Mouse (Mus musculus) liver, embryonic 16.5 days (tissue): Measurements from ENCODE around the gene Lrp11. TPM values are rescaled to one million over a fixed set of nuclear protein-coding genes. Genes with fewer than 3 reads are reported as not detected.
"Not testable (repeated sequence)": the region's sequence is repeated elsewhere in the genome, so short reads cannot be mapped to it uniquely, and the experiment has no call there.

Experiments used
- ATAC-seq: fragments of 200-750 bp; cut with Nextera tagmentation; 2 replicates; pipeline ENCODE4 v1.8.0; 2017; ENCODE audit warnings: low read depth, mild to moderate bottlenecking, moderate number of reproducible peaks, moderate library complexity
- H3K27ac ChIP-seq: fragments of 300-500 bp; sonication (generic); 2 replicates; pipeline ENCODE4 v1.5.1; 2014; ENCODE audit warnings: mild to moderate bottlenecking, low read length
- H3K27me3 ChIP-seq: fragments of 300-500 bp; sonication (generic); 2 replicates; pipeline ENCODE4 v1.6.1; 2014; ENCODE audit warnings: low read depth, low read length, mixed read lengths; ENCODE audit not compliant: control insufficient read depth, insufficient read depth
- H3K36me3 ChIP-seq: fragments of 300-500 bp; sonication (generic); 2 replicates; pipeline ENCODE4 v1.6.1; 2014; ENCODE audit warnings: mild to moderate bottlenecking; ENCODE audit not compliant: control insufficient read depth, insufficient read depth
- H3K4me1 ChIP-seq: fragments of 300-500 bp; sonication (generic); 2 replicates; pipeline ENCODE4 v1.6.1; 2014; ENCODE audit warnings: low read depth, low read length, mixed read lengths; ENCODE audit not compliant: control insufficient read depth
- H3K4me2 ChIP-seq: fragments of 300-500 bp; sonication (generic); 2 replicates; pipeline ENCODE4 v1.6.1; 2014; ENCODE audit warnings: low read depth, low read length, mixed read lengths
- H3K4me3 ChIP-seq: fragments of 300-500 bp; sonication (generic); 2 replicates; pipeline ENCODE4 v1.5.1; 2014; ENCODE audit warnings: low read depth, mild to moderate bottlenecking, low read length
- H3K9ac ChIP-seq: fragments of 300-500 bp; sonication (generic); 2 replicates; pipeline ENCODE4 v1.6.1; 2014; ENCODE audit warnings: low read depth, low read length
- H3K9me3 ChIP-seq: fragments of 300-500 bp; sonication (generic); replicated peaks from 2 replicates; pipeline ENCODE4 v1.6.1; 2016; ENCODE audit warnings: low read length; ENCODE audit not compliant: control insufficient read depth
- WGBS: fragments of 180-500 bp; shearing (Covaris S2); extraction: QIAGEN DNeasy Blood & Tissue Kit; methylation state at CpG from one replicate; pipeline ENCODE4 v1.1.7; 2014; ENCODE audit not compliant: insufficient replicate concordance; 5-methylcytosine and 5-hydroxymethylcytosine counted together
- polyA plus RNA-seq: library from polyadenylated mRNA; unstranded; fragments of >200 nt; fragmentation: Nextera tagmentation; extraction: Ambion mirVana; gene quantifications from 2 replicates; pipeline ENCODE4 v1.2.1, GENCODE M21; 2015

Gene Lrp11
- polyA plus RNA-seq, 1 experiment from 2014 or later: 0.38 TPM

- H3K4me1 ChIP-seq, H3K27ac ChIP-seq, H3K36me3 ChIP-seq, H3K4me2 ChIP-seq, H3K9ac ChIP-seq, ATAC-seq, H3K27me3 ChIP-seq, H3K4me3 ChIP-seq, H3K9me3 ChIP-seq: not testable (repeated sequence)
- WGBS: 65% methylated on average over 3 of the region's 3 CpGs
These were observed 28.0 kb downstream of the Lrp11 start for GRCm38 (mm10) chr10:7617556-7617955.

GRCm38 (mm10) chr10:7619821-7620241, 30.2 kb downstream of the Lrp11 start:
- ATAC-seq: no peak
- no peak overlapping the region for H3K4me3 ChIP-seq
- H3K27me3 ChIP-seq: no peaks in the 10 kb centered on the region
- 86% methylated on average over 5 of the region's 5 CpGs for WGBS
- no peaks in the 10 kb centered on the region for H3K4me1 ChIP-seq
- H3K27ac ChIP-seq: no peak overlapping the region
- no peak overlapping the region for H3K9ac ChIP-seq
- H3K36me3 ChIP-seq: no peaks in the 10 kb centered on the region
- H3K9me3 ChIP-seq: no peaks in the 10 kb centered on the region
- H3K4me2 ChIP-seq: no peak overlapping the region

GRCm38 (mm10) chr10:7620723-7621122, 31.1 kb downstream of the Lrp11 start:
- WGBS: 70% methylated on average over 5 of the region's 5 CpGs
- Histone ChIP-seq H3K36me3 (no peaks in the 10 kb centered on the region), H3K9me3 (no peaks in the 10 kb centered on the region), H3K4me2 (no peak overlapping the region), H3K27ac (no peak overlapping the region), H3K4me1 (no peaks in the 10 kb centered on the region), H3K4me3 (no peak overlapping the region), H3K9ac (no peak overlapping the region), H3K27me3 (no peaks in the 10 kb centered on the region)
- no peak for ATAC-seq

- no peak for ATAC-seq
- Histone ChIP-seq H3K9me3 (no peaks in the 10 kb centered on the region), H3K36me3 (no peaks in the 10 kb centered on the region), H3K9ac (no peak overlapping the region), H3K27me3 (no peaks in the 10 kb centered on the region), H3K27ac (no peak overlapping the region), H3K4me2 (no peak overlapping the region), H3K4me3 (no peak overlapping the region), H3K4me1 (no peaks in the 10 kb centered on the region)
- 76% methylated on average over 3 of the region's 3 CpGs for WGBS
These were observed 32.8 kb downstream of the Lrp11 start for GRCm38 (mm10) chr10:7622378-7622777.

GRCm38 (mm10) chr10:7623861-7624518, 34.4 kb downstream of the Lrp11 start:
- no peak overlapping the region for H3K4me2 ChIP-seq
- no peak overlapping the region for H3K4me3 ChIP-seq
- H3K4me1 ChIP-seq: no peaks in the 10 kb centered on the region
- no peaks in the 10 kb centered on the region for H3K36me3 ChIP-seq
- ATAC-seq: no peak
- H3K27ac ChIP-seq: no peak overlapping the region
- 81% methylated on average over 3 of the region's 3 CpGs for WGBS
- H3K9ac ChIP-seq: no peak overlapping the region
- H3K9me3 ChIP-seq: no peaks in the 10 kb centered on the region
- no peaks in the 10 kb centered on the region for H3K27me3 ChIP-seq

- no peak for ATAC-seq
- peaks cover 8% of the 10 kb centered on the region; the same call in 1 of the 2 replicates for H3K36me3 ChIP-seq
- WGBS: 75% methylated on average over 4 of the region's 4 CpGs
- H3K9ac ChIP-seq: no peak overlapping the region
- no peak overlapping the region for H3K4me2 ChIP-seq
- no peaks in the 10 kb centered on the region for H3K4me1 ChIP-seq
- H3K27ac ChIP-seq: no peak overlapping the region
- no peak overlapping the region for H3K4me3 ChIP-seq
- no peaks in the 10 kb centered on the region for H3K27me3 ChIP-seq
- H3K9me3 ChIP-seq: no peaks in the 10 kb centered on the region
These were observed 39.5 kb downstream of the Lrp11 start for GRCm38 (mm10) chr10:7629092-7629491.

- H3K9me3 ChIP-seq: no peaks in the 10 kb centered on the region
- no peak overlapping the region for H3K4me3 ChIP-seq
- WGBS: 87% methylated on average over 5 of the region's 5 CpGs
- H3K27ac ChIP-seq: no peak overlapping the region
- ATAC-seq: no peak
- no peaks in the 10 kb centered on the region for H3K27me3 ChIP-seq
- H3K4me1 ChIP-seq: no peaks in the 10 kb centered on the region
- H3K36me3 ChIP-seq: peaks cover 8% of the 10 kb centered on the region; the same call in 1 of the 2 replicates
- H3K4me2 ChIP-seq: no peak overlapping the region
- no peak overlapping the region for H3K9ac ChIP-seq
These were observed 40.7 kb downstream of the Lrp11 start for GRCm38 (mm10) chr10:7630286-7630685.

- no peak overlapping the region for H3K4me3 ChIP-seq
- no peak for ATAC-seq
These were observed 41.5 kb downstream of the Lrp11 start for GRCm38 (mm10) chr10:7630951-7631720.

GRCm38 (mm10) chr10:7640366-7640765, 50.8 kb downstream of the Lrp11 start:
- Histone ChIP-seq H3K36me3 (peaks cover 57% of the 10 kb centered on the region), H3K4me3 (no peak overlapping the region), H3K9me3 (no peaks in the 10 kb centered on the region), H3K27ac (no peak overlapping the region), H3K9ac (no peak overlapping the region), H3K4me2 (no peak overlapping the region), H3K27me3 (no peaks in the 10 kb centered on the region), H3K4me1 (no peaks in the 10 kb centered on the region)
- ATAC-seq: no peak
- 90% methylated on average over 12 of the region's 12 CpGs for WGBS

More at GRCm38 (mm10) chr10:7630951-7631720, 41.5 kb downstream of the Lrp11 start:
- no peak overlapping the region for H3K27ac ChIP-seq
- no peaks in the 10 kb centered on the region for H3K4me1 ChIP-seq
- 73% methylated on average over 16 of the region's 16 CpGs for WGBS
- H3K27me3 ChIP-seq: no peaks in the 10 kb centered on the region
- no peak overlapping the region for H3K9ac ChIP-seq
- no peak overlapping the region for H3K4me2 ChIP-seq
- no peaks in the 10 kb centered on the region for H3K9me3 ChIP-seq
- H3K36me3 ChIP-seq: peaks cover 8% of the 10 kb centered on the region; the same call in 1 of the 2 replicates
